Mouse (Mus musculus): ENCODE results near the gene Rnf113a2.

The Rnf113a2 gene

DNA sequence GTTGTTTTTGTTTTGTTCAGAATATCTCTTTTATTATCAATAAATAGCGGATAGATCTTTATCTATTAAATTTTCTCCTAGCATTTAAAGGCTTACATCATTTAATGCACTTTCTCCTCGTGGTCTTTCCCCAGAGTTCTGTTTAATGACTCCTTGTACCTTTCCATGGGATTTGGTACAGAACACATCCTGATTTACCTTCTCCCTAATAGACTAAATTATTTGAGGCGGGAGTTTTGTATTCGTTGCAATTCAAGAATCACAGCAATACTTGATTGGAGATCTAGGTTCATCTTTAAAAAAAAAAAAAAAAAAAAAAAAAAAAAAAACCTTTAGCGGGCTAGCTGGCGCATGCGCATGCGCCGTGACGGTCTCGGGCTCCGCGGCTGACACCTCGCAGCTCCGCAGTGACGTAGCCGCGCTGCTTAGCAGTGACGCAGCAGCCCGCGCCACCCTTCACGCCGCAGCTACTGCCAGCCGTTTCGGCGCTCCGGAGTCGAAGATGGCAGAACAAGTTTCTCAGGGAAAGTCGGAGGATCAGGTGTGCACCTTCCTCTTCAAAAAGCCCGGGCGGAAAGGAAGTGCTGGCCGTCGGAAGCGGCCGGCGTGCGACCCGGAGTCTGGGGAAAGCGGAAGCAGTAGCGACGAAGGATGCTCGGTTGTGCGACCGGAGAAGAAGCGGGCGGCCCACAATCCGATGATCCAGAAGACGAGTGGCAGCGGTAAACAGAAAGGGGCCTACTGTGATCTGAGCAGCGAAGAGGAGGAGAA is at the start of gene Rnf113a2:
Gene Rnf113a2 (plus strand): TSS at position 363 of the 771 bp plus-strand sequence.
- DNase-seq: peak; percentile 84

DNA sequence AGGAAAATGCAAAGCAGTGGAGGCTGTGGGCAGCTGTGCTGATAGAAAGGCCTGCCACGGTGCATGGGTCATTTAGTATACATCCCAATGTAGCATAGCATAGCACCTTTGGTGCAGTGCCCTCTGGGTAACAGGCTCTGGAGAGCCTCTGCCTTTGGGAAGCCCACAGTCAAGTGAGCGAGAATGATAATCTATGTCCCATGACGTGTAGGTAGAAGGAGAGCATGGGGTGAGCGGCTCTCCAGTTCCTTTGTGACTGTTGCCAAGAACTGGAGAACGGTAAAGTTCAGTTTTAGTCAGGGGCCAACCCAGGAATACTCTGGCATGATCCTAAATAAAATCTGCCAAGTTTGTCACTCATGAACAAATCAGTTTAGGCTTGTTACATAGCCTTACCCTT is 45.3 kb upstream of the Rnf113a2 start:
- DNase-seq: no peak

DNA sequence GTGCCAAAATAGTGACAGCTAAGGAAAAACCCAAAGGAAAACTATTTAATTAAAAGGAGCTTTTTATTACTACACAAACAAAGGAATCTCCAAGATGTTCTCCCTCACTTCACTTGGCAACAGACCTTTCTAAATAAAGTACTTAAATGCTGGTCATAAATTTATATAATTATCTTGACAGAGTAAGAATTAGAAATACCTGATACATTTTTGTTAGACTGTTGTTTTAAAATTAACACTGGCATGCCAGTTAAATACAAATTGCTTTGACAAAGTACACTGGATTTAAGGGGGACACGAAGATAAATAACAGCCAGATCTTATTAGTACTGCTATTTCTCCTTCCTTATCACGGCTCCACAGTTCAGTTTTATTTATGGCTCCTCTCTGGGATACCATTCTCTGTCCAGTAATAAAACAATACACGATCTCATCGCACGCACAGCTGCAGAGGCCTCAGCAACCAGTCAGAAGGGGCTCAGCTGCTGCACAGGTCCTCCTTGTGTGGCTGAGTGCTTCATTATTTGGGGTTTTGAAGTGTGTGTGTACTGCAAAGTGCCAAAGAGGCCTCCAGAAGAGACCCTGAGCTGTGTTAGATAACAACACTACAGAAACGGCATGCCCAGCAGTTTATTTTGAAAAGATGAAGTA is 43.0 kb upstream of the Rnf113a2 start:
- no peak for DNase-seq

DNA sequence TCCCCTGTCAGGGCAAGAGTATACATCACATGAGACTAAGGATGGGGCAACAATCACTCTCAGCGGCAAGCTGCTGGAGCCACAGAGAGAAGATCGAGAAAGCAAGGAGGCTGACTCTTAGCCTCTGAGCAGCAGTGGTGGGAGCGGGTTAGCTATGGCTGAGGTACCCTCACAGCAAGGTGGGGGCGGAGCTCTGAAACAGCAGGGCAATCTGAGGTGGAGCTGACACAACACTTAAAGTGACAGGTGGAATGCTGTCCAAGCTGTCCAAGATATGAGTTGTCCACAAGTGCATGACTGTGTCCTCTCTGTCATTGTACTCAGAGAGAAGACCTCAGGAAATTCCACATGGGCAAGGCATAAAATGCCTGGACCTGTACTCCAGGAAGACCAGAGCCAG is 34.6 kb upstream of the Rnf113a2 start:
- DNase-seq: no peak

DNA sequence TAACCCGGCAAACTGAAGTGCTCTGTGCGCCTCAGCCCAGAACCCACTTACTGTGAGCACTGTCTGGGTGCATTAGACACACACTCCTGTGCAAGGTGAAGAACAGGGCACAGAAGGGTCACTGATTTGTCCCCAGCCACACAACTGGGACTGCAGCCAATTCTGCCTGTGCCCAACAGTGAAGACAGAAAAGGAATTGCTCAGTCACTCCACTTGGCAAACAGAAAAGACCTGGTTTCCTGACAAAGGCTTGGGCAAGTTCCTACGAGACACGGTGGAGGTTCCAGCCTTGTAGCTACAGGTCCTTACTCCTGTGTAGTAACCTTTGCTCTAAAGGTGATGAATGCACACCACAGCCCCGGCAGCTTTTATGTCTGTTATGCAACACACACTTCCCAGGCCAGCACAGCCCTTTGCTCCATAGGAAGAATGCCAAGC is 32.3 kb upstream of the Rnf113a2 start:
- DNase-seq: no peak

DNA sequence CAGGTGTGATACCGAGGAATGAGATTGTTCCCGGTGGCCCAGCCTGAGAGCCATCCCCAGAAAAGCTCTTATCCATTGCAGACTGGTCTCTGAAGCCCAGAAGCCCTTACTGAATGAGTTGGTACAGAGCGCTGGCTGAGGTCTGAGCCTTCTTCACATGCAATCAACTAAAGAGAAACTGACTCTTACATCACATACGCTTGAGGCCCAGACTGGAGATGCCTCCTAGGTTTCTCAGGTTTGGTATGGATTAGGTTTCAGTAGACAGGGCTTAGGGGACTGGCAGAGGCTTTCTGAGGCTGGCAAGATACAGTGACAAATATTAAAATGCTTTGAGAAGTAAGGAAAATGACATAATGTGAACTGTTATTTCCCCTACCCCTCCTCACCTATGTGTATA is 31.6 kb upstream of the Rnf113a2 start:
- DNase-seq: no peak

DNA sequence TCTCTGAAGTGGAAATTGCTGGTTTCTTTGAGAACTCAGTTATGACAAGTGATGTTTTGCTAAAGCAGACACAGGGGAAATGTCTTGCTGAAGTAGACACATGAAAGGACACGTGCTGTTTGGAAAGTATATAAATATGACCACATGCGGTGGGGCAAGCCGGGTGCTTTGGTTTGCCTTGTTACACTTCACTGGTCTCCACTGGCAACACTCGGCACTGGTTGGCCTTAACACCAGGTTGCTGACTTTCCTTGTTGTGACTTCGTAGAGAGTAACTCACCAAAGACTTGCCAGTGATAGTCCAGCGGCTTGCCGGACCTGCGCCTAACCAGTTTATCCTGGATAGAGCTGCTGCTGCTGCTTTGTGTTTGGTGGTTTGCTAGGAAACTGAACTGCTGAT is 28.9 kb upstream of the Rnf113a2 start:
- DNase-seq: no peak

DNA sequence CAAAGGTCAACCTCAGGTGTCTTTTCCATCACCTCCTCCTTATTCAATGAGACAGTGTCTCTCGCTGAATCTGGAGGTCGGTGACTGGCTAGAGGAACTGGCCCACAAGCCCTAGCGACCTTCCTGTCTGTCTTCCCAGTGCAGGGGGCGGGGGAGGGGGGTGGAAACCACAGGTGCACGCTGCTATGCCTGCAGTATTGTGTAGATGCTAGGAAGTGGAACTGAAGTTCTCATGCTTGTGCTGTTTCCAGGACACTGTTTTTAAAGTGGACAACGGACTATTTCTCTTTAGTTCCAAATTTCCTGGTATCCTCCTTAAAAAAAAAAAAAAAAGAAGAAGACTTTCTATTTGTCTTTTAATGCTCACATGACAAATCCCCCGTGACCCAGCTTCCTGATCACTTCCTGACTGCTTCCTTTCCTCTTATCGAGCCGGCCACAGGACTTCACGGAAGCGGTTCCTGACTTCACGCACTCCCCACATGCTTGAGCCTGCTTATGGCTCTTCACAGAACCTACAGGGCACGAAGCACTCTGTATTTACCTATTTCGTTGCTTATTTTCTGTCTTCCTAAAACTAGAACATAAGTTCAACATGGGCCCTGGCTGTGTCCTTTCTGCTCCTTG is 28.1 kb upstream of the Rnf113a2 start:
- no peak for DNase-seq

DNA sequence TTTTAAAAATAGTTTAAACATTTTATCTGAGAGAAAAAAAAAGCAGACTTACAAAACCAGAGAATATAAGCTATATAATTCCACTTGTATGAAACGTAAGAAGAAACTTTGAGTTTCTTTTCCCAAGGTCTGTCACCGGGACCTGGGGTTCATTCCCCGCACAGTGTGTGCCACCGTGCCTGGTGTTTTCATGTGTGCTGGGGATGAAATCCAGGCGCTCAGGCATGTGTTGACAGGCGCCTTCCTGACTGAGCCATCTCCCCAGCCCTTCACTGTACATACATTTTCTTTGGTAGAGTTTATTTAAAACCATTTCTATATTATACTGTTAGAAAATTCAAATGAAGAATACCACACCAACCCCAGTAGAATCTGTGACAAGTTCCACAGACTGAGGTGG is 26.7 kb upstream of the Rnf113a2 start:
- no peak for DNase-seq

DNA sequence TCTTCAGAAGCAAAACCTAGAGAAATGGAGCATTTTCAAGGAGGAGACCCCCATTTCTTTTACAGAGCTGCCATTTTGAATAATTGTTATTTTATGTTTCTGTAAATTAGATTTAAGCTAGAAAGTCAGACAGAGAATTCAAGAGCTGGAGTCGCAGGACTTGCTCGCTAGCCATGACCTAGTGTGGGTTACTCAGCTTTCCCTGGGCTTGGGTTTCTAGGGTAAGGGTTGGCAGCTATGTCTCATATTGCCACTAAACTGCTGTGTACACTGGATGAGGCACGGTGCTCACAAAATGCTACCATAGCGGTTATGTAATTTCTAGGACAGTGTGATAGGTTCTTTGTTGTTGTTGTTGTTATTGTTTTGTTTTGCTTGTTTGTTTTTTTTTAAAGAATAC is 24.3 kb upstream of the Rnf113a2 start:
- no peak for DNase-seq

DNA sequence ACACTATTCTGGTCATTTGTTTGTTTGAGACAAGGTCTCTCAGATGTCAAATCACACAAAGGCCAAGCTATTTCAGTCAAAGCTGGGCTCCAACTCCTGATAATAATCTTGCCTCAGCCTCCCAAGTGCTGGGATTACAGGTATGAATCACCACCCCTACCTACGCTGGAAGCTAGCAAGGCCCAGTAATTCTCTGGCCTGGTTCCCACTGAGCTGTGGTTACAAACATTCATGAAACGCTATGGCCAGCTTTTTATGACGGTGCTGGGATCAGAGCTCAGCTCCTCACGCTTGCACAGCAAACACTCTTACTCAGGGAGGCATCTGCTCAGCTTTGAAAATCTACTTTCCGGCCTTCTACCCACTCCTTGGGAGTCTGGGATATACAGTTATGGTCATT is 23.1 kb upstream of the Rnf113a2 start:
- DNase-seq: no peak

DNA sequence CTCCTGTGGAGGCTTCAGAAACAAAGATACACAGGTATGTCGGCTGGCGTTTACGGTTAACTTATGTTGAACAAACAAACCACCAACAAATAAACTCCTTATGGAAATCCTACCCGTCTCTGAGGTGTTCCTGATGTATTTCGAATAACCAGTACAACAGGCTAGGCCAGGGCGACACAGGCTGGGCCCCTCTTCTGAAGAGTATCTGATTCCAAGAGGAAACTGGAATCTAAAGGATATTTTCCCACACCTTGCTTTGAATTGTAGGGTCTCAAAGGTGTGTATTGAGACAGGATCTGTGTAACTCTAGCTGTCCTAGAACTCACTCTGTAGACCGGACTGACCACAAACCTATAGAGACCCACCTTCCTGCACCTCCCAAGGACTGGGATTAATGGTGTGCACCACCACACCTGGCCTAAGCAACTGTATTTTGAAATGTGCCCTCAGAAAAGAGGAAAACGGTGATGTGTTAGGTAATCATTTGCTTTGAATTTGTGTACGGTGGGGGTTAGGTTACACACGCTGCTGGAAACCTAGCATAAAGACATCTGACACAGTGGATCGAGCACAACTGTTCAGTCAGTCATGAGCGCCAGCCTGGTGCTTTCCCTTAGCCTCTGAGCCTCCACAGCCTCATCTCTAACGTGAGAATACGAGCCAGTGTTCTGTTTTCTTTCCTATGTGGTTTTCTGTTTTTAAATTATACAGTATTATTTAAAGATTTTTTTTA is 19.9 kb upstream of the Rnf113a2 start:
- no peak for DNase-seq

DNA sequence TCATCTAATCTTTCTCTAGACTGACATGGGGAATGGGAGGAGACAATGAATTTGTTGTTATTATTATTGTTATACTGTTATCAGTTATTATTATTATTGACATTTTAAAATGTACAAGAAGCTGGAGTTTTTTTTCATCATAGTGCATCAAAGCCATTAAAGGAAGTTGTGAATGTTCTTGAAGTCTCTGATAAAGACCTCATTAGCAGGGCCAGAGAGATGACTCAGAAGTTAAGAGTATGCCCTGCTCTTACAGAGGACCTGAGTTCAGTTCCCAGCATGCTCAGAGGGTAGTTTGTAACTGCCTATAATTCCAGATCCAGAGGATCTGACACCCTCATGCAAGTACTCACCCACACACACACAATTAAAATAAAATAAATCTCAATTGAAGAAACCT is 19.3 kb upstream of the Rnf113a2 start:
- no peak for DNase-seq

DNA sequence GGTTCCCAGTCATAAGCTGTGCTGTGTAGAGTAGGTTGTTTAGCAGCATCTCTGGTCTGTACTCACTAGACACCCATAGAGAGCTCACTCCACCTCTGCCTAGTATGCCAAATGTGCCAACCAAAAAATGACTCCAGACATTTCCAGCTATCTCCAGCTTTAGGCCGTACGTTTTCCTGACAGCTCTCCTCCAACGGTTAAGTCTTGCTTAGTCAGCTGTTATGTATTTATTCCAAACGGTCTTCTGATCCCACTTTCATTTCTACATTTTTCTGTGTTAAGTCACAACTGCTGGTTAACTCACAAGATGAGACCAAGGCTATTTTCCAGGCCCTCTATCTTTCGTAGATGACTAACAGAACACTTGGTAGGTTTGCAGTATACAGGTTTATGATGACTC is 18.4 kb upstream of the Rnf113a2 start:
- no peak for DNase-seq

DNA sequence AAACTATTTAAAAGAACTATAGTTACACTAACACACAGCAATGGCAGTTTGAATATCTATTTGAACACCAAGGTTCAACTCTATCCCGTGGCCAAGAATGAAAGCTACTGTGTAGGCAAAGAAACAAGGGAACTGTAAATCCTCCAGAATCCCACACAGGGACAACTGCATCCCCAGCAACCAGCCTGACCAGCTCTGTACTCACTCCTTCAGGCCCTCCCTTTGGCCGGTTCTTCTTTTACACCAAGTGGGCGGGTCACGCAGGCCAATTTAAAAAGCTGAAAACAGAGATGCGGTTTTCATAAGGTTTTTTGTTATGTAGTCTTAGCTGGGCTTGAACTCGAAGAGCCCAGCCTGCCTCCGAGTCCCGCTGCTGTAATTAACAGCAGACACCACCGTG is 17.9 kb upstream of the Rnf113a2 start:
- DNase-seq: no peak

DNA sequence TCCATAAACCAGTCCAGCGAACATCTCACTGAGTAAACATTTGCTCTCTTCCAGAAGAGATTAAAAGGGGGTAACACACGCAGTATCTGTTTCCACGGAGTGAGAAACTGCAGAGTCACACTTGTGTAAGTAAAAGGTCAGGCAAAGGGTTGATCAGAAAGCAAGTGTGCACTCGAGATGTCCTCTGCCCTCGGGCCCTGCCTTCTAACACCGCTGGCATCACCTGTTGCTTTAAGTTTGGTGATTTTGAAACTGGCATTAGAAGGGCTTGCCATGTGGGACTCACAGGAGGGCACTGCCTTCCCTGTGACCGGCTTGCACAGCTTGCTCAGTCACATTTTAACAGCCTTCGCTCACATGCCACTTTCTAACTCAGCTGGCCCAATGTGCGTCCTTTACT is 17.3 kb upstream of the Rnf113a2 start:
- no peak for DNase-seq

DNA sequence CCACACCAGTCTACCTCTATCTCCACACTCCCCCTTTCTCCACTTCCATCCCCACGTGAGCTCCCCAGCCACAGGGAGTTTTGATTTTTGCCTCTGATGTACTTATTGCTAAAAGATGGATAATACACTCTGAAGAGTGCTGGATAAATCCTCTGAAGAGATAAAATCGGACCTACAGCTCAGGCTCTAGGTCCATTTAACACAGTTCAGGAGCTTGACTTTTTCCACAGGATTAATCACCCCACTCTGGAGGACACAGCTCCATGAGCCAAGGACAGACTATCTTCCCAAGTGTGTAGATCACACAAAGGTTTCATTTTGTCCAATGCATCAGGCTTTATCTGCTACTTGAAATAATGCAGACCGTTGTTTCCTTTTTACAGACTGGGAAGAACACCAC is 16.9 kb upstream of the Rnf113a2 start:
- no peak for DNase-seq

DNA sequence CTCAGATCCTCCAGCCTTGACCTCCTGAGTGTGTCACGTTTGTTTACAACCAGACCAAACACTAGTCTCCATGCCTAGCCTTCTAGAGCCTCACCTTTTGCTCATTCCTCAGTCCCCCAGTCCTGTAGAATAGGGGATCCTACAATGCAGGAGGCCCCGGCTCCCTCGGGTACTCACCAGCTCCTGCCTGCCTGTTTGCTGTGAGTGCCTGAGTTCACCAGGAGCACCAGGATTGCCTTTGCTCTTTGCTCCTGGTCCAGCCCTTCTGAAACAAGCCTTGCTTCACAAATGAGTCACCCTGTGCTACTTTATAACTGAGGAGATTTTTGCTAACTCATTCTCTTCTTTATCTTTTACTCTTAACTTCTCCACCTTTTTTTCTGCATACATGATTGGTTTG is 16.3 kb upstream of the Rnf113a2 start:
- no peak for DNase-seq

DNA sequence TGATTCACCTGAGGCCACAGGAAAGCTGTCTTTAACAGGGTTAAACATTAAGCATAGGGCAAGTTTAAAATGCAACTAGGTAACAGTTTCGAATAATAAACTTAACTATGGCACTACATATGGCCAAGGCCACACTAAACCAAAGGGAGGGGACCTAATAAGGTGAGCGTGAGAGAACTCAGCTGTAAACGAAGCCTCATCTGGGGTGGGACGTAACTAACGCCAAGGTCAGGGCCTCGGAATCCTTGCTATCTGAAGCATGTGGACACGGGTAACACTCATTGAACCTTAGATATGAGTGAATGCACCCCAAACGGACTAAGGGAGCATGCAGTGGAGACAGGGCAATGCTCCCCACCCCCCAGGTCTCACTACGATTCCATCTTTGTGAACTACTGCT is 14.1 kb upstream of the Rnf113a2 start:
- no peak for DNase-seq

DNA sequence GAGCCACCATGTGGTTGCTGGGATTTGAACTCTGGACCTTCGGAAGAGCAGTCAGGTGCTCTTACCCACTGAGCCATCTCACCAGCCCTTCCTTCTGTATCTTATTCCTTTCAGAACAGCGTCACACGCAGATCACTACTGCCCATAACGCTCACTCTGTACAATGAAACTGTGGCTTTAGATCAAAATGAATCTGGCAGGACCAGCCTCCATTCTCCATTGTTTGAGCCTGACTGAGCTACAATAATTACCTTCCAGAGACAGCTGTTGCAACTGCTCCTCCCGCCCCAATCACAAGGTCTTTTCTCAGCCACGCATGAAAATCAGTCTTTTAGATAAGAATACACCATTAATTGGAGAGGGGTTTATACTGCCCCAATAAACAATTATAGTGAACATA is 12.5 kb upstream of the Rnf113a2 start:
- DNase-seq: no peak

DNA sequence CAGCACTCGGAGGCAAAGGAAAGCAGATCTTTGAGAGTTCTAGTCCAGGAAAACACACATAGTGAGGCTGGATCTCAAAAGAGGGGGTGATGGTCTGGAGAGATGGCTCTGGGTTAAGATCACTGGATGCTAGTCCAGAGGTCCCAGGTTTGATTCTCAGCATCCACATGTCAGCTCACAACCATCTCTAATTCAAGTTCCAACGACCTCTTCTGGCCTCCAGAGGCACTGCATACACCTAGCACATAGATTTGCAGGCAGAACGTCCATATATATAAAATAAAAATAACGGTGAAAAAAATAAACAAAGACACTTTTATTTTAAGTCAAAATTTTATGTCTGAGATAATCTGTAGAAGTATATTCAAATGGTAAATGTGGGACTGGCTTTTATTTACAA is 9.7 kb upstream of the Rnf113a2 start:
- DNase-seq: no peak

DNA sequence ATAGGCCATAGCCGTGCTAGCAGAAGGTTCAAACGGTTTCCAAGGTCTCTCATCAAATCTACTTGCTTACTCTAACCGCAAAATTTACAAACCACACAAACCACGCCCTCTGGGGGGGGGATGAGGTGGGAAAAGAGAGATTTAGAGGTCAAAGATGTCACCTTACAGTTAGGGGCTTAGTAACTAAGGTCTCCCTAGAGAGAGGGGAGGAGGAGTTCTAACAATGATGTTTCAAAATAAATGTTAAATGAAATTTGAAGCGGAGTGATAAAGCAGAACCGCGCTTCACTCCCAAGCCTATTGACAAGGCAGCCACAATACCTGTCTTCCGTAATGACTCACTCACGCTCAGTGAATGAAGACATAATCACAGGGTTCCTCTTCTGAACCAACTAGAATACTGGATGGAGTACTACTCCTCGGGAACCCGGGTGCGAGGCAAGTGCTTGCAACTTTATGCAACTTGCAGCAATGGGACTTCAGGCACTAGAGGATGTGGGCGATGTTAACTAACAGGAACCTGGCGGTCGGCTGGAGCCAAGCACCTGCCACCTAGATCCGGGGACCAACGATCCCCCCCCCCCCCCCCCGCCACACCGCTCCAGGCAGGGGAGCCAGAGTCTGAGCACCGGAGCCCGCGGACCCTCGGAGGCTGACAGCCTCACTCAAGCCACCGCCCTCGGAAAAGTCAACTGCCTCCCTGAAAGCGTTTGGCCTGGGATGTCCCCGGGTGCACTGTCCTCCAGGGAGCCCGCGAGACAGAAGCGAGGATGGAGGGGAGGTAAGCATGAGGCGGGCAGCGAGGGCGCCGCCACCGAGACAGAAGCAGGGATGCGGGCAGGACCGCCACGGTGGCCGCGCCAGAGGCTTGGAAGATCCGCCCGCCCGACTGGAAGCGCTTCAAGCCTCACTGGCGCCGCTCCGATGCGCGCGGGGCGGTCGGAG is 8.8 kb upstream of the Rnf113a2 start:
- DNase-seq: peak; percentile 48
